Mouse (Mus musculus): ENCODE data around the gene Slc2a12.

Slc2a12 gene

DNA sequence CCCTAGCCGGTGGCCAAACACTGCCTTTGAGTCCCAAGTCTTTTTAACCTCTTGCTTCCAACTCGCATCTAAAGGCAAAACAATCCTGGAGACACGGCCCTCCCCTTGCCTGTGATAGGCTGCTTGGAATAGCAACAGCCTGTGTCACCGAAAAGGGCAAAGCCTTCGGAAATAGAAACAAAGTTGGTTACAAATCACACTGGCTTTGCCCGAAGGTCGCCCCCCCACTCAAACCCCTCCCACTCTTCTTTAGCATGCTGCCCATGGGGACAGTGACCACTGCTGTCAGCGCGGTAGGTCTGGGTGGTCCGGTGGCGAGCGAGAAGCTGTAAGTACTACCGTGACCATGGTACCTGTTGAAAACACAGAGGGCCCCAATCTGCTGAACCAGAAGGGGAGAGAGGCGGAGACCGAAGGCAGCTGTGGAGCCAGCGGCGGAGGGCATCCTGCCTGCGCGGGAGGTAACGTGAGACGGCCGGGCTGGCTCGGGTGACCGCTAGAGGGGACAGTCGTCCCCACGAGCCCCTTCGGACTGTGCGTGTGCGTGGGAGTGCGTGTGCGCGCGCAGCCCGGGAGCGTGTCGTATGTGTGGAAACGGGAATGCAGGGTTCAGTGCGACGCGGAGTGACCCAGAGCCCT, at the start of gene Slc2a12:
Slc2a12 (plus strand) TSS at position 159 of the 639 bp plus-strand sequence.
- peak in 1 of 2 experiments; percentile 10 for DNase-seq

DNA sequence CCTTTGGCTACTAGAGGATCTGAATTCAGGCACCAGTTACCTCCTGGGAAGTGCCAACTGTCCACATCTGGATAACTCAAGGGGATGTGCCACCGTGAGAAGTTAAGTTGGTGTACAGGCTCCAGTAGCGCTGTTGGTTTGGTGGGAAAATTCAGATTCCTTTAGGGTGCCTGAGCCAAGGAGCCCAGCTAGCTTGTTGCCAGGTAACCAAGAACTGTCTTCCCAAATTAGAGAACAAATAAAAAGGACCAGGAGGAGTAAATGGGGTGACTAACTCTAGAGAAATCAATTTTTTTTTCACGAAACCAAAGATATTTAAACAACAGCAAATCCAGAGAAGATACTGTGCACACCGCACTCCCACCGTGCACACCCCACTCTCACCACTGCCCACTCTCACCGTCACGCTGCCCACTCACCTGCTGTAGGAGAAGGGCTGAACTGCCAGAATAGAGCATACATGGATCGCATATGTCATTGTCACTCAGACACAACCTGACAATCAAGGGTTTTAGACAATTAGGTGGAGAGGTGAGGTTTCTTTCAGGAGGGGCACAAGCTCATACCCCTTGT, 45.8 kb upstream of the Slc2a12 start:
- DNase-seq: no peak

DNA sequence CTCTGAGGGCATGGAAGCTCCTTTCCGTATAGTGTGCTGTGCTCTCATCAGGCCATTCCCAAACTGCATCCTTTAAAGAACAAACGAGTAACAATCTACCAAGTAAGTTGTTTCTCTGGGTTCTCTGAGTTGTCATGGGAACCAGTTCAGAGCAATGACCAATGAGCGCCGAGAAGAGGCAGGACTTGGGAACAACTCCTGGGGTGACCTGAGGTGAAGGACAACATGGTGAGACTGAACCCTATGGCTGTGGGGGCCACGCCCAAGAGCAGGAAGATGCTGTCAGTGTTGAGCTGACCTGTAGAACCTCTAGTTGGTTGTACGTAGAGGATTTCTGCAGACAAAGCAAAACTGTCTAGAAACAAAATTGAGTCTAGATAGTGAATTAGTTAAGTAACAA, 43.8 kb upstream of the Slc2a12 start:
- no peak for DNase-seq

DNA sequence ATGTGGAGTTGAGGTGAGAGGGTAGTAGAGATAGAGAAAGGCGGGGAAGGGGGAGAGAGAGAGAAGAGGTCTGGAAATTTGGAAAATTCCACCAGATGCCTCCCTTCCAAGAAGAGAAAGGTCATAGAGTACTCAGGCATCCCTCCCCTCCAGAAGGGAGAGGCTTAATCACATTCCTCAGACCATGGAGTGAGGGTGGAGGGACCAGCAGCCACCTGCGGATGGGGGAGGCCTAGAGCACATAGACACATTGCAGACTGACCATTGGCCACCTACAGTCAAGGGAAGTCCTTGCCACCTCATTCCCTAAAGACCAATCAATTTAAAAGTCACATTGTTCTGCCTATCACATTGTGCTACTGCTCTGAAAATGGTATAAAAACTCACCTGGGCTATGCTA, 40.0 kb upstream of the Slc2a12 start:
- no peak for DNase-seq

DNA sequence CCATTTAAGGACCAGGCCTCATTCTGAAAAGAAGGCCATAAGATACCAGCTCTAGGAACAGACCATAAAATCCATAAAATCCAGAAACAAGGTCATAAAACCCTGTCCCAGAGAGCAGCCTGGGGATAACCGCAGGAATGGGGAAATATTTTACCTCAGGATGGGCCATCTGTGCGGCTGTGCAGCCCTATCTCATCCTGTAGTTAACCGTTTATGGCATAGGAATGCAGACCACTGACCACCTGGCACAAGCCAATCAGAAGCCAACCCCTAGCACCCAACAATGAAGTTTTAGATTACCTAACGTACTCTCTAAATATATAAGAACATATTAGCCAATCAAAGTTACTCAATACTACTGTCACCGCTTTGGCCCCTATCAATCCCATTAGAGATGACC, 36.5 kb upstream of the Slc2a12 start:
- DNase-seq: no peak

DNA sequence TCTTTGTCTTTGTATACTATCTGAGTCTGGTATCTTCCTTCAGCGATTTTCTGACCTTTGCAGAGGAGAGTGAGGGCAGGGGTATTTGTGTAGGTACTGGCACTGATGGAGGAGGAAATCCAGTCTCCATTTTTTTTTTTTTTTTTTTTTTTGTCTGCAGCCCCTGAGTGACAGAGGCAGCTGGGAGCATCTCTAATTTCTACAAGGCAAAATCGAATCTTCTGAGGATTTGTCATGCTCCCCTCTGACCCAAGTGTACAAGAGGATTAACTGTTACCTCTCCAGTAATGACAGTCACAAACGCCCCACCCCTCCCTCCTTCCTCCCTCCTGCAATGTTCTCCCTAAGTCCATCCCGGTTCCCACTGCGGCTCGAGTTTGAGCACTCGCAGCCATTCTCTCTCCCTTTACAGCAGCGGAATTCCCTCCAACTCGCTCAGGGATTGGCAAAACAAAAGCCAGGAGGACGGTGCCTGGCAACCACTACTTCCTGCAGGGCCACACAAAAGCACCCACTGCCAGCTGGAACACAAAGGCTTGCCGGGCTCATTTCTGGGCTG, 35.9 kb upstream of the Slc2a12 start:
- no peak for DNase-seq

DNA sequence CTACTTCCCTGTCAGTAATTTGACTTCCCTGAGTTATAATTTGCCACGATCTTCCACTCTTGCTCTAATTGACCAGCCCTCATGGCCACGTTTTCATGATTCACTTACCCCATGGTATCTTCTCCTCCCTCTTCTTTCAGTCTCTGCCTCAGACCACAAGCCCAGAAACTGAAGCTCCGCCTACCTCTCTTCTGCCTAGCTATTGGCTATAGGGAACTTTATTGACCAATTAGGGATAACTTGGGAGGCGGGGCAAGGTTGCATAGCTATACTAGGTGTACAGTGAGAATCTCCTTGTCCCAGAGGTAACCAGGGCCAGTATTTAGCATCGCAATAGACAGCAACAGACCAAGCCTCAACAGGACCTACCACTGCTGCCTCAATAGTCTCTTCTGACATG, 31.5 kb upstream of the Slc2a12 start:
- DNase-seq: no peak

DNA sequence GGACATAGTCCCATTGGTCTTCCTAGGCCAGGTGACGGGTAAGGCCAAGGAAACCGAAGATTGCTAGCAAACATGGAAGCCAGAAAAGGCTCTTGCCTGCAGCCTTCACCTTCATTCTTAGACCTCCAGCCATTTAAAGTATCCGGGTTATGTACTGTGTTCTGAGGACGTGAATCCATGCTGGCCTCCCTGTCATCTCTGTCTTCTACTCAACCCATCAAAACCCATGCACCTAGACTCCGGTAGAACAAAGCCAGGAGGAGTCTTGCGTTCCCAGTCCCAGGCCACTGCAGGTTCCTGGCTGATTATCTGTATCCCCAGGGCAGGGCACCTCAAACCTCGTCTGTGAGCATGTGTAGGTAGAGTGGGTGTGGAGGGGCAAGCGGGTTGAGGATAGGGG, 30.3 kb upstream of the Slc2a12 start:
- DNase-seq: no peak

DNA sequence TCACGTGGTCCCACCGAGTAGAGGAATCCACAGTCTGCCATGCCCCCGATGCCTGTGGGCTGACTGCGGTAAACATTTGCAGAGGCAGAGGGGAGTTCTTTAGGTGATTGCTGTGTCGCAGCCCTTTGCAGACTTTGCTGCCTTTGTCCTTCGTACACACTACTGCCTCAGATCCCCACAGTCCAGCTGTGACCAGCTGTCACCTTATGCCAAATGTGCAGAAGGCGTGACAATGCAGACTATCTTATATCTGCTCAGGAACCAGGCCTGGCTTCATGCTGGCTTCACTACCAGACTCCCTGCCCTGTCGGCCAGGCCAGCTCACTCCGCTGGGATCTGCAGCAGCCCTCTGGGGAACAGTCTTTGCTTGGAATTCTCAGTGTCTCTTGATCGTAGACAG, 29.5 kb upstream of the Slc2a12 start:
- no peak for DNase-seq

DNA sequence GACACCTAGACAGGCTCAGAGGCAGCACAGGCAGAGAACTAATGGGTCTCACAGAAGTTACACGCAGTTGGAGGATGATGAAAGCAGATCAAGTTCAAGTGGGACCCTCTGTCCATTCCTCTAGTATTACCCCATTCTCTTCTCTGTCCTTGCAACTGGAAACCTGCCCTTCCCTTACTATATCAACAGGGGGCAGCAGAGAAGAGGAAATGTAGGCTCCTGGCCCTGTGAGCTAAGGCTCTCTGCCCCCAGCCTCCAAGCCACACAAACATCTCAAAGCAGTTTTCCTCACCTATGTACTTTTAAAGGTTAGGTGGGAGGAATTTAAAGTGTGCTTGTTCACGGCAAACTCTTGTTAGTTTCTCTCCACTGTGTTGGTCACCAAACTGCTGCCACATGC, 26.0 kb upstream of the Slc2a12 start:
- no peak for DNase-seq

DNA sequence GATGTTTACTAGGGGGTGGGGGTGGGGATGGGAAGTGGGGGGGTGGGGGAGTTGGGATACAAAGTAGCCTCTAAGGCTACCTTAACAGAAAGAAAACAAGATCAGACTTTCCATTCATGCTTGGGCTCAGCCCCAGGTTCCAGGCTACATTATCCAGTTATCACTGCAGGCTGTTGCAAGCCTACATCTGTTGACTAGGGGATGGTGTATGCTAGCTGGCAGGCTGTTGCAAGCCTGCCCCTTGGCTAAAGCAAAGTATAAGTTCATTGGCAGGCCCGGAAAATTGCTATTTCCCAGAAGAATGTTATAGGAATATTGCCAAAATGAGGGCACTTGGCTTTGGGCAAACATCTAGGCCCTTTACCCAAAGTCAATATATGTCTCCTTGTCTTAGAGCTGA, 16.0 kb upstream of the Slc2a12 start:
- DNase-seq: no peak

DNA sequence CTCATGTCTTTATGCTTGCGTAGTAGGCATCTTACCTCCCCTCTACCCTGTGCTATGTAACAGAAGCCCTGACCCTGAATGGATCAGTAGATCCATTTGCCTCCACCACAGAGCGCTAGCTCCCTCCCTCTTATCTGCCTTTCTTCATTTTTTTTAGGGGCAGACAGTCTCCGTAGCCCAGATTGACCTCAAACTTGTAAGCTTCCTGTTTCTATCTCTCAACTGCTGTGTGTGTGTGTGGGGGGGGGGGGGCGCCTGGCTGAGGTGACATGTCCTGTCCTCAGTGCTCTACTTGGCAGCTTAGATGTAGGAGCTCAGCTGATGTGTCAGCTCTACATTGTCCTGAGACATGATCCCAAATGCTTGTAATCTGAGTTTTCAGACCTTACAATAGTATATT, 13.7 kb upstream of the Slc2a12 start:
- no peak for DNase-seq

DNA sequence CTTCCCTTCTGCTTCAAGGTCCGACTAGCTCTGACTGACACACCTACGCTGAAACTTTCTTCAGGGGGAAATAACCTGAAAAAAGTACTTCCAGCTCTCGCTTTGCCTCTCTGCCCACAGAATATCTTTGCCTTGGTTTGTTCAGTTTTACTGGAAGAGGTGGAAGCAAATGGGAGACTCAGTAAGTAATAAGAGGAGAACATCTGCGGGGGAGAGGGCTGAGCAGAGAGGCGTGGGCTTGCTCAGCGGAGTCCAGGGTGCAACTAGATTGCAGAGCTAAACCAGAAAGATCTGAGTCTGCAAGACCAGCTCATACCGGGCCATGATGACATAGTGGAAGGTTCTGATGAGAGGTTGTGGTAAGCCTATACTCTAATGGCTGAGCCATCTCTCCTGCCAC, 13.3 kb upstream of the Slc2a12 start:
- no peak for DNase-seq

DNA sequence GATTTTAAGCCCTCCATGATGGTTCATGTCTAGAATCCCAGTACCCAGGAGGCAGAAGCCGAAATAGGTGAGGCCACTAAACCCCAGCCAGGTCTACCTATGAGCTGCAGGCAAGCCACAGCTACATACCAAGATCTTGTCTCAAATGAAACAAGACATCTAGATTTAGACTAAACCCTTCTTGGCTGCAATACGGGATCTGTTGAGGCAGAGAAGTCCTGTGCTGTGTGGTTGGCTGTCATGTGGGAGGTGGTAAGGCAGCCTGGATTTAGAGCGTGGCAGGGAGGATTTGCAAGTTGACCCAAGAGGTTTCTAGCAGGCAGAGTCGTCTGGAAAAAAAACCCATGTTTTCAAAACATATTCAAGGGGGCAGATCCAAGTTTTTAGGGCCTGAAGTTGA, 12.9 kb upstream of the Slc2a12 start:
- DNase-seq: no peak

DNA sequence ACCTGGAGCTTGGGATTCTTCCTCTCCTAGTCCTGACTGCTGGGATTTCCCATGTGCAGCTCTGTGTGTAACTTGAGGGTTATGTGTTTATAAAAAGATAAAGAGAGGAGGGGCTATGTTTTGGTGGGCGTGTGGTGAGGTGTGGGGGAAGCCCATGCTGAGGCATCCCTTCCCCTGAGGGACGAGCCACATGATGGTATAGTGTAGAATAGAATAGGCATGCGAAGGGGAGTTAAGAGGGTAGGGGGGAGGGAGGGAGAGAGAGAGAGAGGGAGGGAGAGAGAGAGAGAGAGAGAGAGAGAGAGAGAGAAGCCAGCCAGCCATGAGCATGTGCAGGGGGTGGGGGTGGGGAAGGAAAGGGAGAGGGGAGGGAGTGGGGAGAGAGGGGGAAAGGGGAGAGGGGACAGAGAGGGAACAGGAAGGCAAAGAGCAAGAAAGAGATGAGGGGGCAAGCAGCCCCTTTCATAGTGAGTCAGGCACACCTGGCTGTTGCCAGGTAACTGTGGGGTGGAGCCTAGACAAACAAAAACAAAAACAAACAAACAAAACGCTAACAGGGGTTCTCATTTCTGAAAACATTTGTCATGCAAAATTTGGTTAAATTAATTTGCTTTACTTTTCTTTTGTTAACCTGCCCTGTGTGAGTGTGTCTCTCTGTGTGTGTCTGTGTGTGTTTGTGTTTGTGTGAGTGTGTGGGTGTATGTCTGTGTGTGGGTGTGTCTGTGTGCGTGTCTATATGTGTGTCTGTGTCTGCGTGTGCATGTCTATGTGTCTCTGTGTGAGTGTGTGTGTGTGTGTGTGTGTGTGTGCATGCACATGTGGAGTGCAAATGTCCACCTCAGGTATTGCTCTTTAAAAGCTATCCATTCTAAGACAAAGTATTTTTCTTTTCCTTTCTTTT, 11.2 kb upstream of the Slc2a12 start:
- DNase-seq: no peak

DNA sequence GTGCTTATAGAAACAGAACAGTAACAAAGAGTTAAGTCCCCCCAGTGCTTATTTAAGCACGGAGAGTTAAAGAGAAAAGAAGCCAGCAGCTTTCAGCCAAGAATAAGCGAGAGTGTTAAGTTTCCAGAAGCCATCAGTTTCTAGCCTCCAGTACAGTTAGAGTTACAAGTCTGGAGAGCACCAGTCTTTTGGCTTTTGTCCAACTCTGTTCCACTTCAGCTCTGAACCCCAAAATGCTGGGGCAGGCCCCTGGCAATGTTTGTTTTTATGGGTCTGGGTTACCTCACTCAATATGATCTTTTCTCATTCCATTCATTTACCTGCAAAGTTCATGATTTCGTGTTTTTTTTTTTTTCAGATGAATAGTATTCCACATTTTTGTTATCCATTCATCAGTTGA, 7.6 kb upstream of the Slc2a12 start:
- no peak for DNase-seq

DNA sequence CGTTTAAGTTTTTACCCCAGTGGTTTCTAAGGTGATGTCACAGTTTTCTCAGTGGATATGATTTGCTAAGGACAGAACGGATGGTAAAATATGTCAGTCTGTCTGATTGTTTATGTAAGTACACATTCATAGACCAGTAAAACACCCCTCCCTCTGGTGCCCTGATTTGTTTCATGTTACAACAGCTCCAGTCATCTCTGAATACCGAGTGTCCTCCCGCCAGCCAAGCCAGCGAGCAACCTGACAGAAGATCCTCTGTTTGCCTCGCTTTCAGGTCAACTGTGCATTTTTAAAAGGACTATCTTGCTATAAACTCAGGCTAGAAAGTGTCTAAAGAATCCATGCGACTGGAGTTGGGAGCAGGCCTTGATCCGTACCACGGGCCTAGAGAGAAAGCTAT, 640 bp upstream of the Slc2a12 start:
- DNase-seq: no peak

DNA sequence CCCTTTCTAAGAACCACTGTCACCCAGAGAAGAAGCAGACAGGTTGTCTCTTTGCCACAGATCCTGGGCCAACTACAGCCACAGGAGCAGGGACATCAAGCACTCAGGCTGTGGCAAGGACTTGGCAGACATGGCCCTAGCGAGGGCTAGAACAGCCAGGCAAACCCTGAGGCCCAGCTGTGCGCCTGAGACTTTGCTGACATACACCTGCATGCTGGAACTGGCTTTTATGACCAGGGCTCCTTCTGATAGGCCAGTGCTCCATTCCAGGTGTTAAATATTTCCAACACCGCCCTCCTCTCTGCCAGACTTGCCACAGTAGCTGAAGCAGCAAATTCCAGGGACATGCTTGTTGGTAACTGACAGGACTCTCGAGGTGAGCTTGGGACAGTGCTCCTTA, 3.9 kb downstream of the Slc2a12 start:
- no peak for DNase-seq

DNA sequence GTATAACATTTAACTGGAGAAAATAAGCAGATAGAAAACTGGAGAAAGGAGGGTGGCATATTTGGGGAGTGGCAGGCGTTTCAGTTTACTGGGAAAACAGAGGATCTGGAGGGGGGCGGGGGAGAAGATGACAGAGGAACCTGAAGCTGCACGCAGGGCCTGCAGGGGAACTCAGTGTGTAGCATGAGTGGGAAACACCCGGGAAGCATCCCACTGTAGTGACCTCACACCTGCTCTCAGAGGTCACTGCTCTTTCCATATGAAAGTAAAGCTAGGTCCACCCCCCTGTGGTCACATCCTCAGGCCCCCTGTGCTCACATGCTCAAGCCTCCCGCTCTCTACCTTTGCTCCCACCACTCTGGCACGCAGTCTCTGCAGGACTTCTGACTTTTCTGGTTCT, 9.0 kb downstream of the Slc2a12 start:
- DNase-seq: no peak

DNA sequence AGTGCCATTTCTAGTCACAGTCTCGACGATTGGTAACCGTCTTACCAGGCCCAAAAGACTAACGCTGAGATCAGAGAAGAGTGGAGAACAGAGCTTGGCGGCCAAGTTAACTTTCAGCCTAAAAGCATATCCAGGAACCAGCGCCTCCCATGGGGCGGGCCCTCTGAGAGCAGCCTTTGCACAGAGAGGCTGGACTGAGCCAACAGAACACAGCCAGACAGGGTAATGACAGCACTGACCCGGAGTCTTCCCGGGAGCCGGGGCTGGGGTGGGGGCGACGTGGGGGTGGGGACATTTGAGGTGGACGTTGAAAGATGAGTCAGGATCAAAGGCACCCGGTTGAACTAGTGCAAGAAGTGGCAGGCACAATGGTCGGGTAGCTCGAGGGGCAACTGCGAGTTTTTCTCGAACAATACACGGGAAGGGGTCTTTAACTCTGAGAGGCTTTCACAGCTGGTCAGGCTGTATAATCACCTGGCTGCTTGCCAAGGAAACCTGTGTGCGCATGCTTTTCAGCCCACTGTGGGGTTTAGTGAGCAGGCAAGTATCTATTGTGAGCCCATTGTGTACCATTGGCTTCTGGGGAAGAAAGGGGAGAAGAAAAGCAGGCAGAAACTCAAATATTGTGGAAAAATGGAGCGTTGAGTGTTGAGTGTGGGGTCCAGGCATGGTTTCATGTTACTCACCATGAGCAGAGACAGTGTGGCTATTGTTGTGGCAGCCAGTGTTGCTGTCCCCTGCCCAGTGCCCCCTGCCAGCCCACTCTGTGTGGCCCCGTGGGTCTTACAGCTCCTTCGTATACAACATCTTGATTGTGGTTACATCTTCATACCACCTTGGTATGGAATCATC, 13.9 kb downstream of the Slc2a12 start:
- no peak for DNase-seq

DNA sequence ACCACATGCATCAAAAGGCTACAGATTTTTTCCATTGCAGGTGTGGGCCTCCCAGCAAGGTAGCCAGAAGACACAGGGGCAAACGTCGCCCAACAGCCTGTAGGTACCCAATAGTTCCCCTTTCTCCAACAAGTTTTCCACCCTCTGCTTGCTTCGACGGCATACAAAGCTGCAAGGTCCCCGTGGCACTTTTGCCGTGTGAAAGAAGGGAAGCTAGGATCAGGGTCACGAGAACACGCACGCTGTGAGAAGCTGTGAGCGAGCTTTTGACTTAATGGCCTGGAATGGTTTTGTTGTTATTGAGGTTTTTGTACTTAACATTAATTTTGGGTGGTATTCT, 14.5 kb downstream of the Slc2a12 start:
- DNase-seq: no peak

DNA sequence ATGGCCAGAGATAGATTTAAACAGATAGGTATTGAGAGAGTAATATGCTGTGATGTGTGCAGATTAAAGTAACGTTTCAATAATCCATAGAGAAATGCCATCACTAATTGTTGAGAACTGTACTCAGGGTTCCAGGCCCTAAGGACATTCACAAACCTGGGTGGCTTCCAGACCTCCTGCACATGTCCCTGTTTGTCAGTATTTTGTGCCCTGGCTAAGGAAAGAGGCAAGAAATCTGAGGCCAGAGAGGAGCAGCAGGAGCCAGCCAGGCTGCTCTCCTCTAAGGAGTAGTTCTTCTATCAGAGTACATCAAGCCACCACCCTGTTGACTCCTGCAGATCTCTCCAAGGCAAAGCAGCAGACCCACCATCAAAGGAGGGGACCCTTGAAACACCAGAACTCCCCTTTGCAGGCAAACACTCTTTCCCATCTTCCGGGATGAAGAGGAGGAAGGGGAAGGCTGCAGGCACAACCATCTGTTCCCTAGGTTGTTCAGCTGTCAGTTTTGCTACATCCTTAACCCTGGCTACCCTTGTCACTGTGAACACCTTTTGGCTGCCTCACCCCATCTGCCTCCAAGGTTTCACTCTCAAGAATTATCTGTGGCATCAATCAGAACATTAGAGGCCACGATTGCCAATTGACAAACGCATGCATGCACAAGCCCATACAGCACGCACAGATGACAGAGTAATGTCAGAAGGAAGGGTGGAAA, 15.6 kb downstream of the Slc2a12 start:
- no peak for DNase-seq
